Mouse (Mus musculus) stomach, postnatal 0 days (tissue): Measurements from ENCODE around the gene Ptpn7. TPM values are rescaled to one million over a fixed set of nuclear protein-coding genes. Genes with fewer than 3 reads are reported as not detected.
"Not testable (repeated sequence)": the region's sequence is repeated elsewhere in the genome, so short reads cannot be mapped to it uniquely, and the experiment has no call there.

Source experiments
- ATAC-seq: fragments of 200-750 bp; cut with Nextera tagmentation; 2 replicates; pipeline ENCODE4 v1.8.0; 2017; ENCODE audit not compliant: low FRiP score, low TSS enrichment
- DNase-seq: peaks from one replicate; pipeline ENCODE4 v3.0.0-alpha.2; 2016; ENCODE audit warnings: low spot score
- H3K27ac ChIP-seq: fragments of 300-500 bp; sonication (generic); replicated peaks from 2 replicates; pipeline ENCODE4 v1.5.1; 2014; ENCODE audit warnings: mild to moderate bottlenecking, control low read depth
- H3K27me3 ChIP-seq: fragments of 300-500 bp; sonication (generic); 2 replicates; pipeline ENCODE4 v1.6.1; 2014; ENCODE audit warnings: low read length; ENCODE audit not compliant: control insufficient read depth, insufficient read depth
- H3K36me3 ChIP-seq: fragments of 300-500 bp; sonication (generic); 2 replicates; pipeline ENCODE4 v1.6.1; 2014; ENCODE audit warnings: low read length, mixed read lengths; ENCODE audit not compliant: control insufficient read depth, insufficient read depth
- H3K4me1 ChIP-seq: fragments of 300-500 bp; sonication (generic); replicated peaks from 2 replicates; pipeline ENCODE4 v1.6.1; 2014; ENCODE audit warnings: antibody characterized with exemption; ENCODE audit not compliant: control insufficient read depth, insufficient read depth
- H3K4me2 ChIP-seq: fragments of 300-500 bp; sonication (generic); replicated peaks from 2 replicates; pipeline ENCODE4 v1.6.1; 2014; ENCODE audit warnings: low read depth, mild to moderate bottlenecking, control low read depth, moderate library complexity
- H3K4me3 ChIP-seq: fragments of 300-500 bp; sonication (generic); 2 replicates; pipeline ENCODE4 v1.5.1; 2014; ENCODE audit warnings: low read depth, low read length, control low read depth
- H3K9ac ChIP-seq: fragments of 300-500 bp; sonication (generic); 2 replicates; pipeline ENCODE4 v1.6.1; 2014; ENCODE audit warnings: mild to moderate bottlenecking, low read length, control low read depth, mixed read lengths
- H3K9me3 ChIP-seq: fragments of 300-500 bp; sonication (generic); 2 replicates; pipeline ENCODE4 v1.6.1; 2016; ENCODE audit warnings: low read length; ENCODE audit not compliant: control insufficient read depth
- CTCF ChIP-seq: IDR thresholded peaks from 2 replicates; pipeline ENCODE4 v1.5.1; 2016; ENCODE audit warnings: antibody characterized with exemption, low read depth, mild to moderate bottlenecking, moderate library complexity
- EP300 ChIP-seq: optimal IDR thresholded peaks from 2 replicates; pipeline ENCODE3; 2016; ENCODE audit warnings: antibody characterized with exemption
- WGBS: fragments of 180-500 bp; shearing (Covaris S2); extraction: QIAGEN DNeasy Blood & Tissue Kit; methylation state at CpG from one replicate; pipeline ENCODE4 v1.1.7; 2014; 5-methylcytosine and 5-hydroxymethylcytosine counted together
- polyA plus RNA-seq: library from polyadenylated mRNA; unstranded; fragments of >200 nt; fragmentation: Nextera tagmentation; extraction: Ambion mirVana; gene quantifications from 2 replicates; pipeline ENCODE4 v1.2.1, GENCODE M21; 2015

The Ptpn7 gene
- polyA plus RNA-seq, 1 experiment from 2014 or later = 0.32 TPM

DNA sequence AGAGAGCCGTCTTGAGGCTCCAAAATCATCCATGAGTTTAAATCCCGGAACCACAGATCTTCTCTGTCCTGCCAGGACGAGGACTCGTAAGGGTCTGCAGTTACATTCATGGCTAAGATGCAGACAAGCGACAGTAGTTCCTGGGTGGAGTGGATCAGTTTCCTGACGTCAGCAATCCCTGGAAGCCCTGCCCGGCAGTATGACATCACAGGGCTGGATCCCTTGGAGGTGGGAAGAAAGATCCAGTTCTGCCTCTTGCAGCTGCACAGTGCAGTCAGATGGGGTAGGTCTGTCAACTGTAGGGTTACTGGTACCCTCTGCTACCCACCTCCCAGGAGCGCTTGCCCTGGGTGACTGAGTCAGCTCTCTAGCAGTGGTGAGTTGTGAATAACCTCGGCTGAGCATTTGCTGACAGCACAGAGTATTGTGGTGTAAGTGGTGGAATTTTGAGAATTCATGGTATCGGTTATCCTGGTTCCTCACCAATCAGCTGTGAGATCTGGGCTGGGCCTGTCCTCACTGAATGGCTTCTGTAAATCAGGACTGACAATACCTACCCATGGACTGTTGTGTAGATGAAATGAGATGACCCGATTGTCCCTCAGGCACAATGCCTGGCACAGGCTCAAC is 51.6 kb downstream of the Ptpn7 start:
- Histone ChIP-seq H3K27ac (peak overlapping the region; percentile 88), H3K27me3 (no peaks in the 10 kb centered on the region), H3K4me1 (peaks cover 3% of the 10 kb centered on the region; the same call in 1 of the 2 replicates), H3K4me3 (no peak overlapping the region), H3K36me3 (no peaks in the 10 kb centered on the region), H3K9me3 (no peaks in the 10 kb centered on the region), H3K9ac (no peak overlapping the region), H3K4me2 (peak overlapping the region; percentile 14)
- DNase-seq (peak; percentile 77), ATAC-seq (peak; percentile 39)
- TF ChIP-seq EP300 (no peak), CTCF (no peak)
- 42% methylated on average over 11 of the region's 11 CpGs for WGBS

DNA sequence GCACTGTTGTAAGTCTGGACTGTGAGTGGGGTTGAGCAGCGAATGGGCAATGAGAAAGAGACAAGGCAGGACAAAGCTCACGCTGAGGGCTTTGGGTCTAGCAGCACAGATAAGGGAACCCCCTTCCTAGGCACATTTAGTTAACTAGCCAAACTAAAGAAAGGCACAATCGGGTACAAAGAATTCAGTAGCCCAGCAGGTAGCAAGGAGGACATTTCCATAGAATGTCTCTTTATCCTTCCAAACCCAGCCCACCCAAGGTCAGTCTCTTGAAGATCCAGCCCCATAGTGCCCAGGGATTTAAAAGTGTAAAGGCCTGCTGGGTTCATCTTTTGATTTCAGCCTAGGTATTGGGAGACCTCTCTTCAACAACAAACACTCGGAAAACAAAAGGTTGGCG is 53.4 kb downstream of the Ptpn7 start:
- no peak for ATAC-seq
- TF ChIP-seq CTCF = no peak
- no peak for TF ChIP-seq EP300
- Histone ChIP-seq H3K4me3 (no peak overlapping the region), H3K9ac (no peak overlapping the region), H3K4me2 (no peak overlapping the region), H3K36me3 (no peaks in the 10 kb centered on the region), H3K27me3 (no peaks in the 10 kb centered on the region), H3K27ac (no peak overlapping the region), H3K4me1 (peaks cover 3% of the 10 kb centered on the region; the same call in 1 of the 2 replicates), H3K9me3 (no peaks in the 10 kb centered on the region)
- DNase-seq = no peak
- 60% methylated on average over 5 of the region's 5 CpGs for WGBS

DNA sequence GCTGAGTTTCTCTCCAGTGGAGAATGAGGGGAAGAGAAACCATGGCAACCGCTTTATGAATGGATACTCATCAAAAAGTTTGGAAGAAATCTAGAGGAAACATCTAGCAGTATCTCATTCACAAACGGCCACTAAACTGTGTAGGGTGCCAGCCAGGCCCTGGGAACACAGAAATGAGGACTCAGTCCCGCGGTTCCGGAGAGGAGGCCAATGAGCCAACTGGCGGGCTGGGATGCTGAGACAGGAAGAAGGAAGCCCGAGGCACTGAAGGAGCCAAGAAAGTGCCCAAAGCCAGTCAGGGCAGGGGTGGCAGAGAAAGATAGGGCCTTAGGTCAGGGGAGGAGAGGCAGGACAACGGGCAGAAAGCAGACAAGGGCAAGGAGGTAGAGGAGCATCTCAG is 53.9 kb downstream of the Ptpn7 start:
- Histone ChIP-seq H3K27me3 (no peaks in the 10 kb centered on the region), H3K4me1 (peaks cover 3% of the 10 kb centered on the region; the same call in 1 of the 2 replicates), H3K9ac (no peak overlapping the region), H3K4me2 (no peak overlapping the region), H3K4me3 (no peak overlapping the region), H3K36me3 (no peaks in the 10 kb centered on the region), H3K9me3 (no peaks in the 10 kb centered on the region), H3K27ac (no peak overlapping the region)
- 50% methylated on average over 8 of the region's 8 CpGs for WGBS
- no peak for DNase-seq
- TF ChIP-seq CTCF (no peak), EP300 (no peak)
- no peak for ATAC-seq

DNA sequence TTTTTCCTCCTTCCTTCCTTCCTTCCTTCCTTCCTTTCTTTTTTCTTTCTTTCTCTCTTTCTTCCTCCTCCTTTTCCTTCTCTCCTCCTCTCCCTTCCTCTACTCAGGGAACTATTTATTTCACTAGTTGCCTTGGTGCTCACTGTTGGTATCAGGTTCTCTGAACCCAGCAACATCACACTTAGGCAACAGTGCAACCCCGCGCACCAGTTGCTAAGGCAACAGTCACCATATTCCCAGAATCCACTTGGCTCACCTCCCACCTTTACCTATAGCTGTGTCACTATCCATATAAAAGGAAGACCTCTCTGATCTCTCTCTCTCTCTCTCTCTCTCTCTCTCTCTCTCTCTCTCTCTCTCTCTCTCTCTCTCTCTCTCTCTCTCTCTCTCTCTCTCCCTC is 54.5 kb downstream of the Ptpn7 start:
- H3K27ac ChIP-seq, H3K9me3 ChIP-seq, H3K9ac ChIP-seq, H3K27me3 ChIP-seq, ATAC-seq, H3K4me2 ChIP-seq, H3K36me3 ChIP-seq, H3K4me1 ChIP-seq, H3K4me3 ChIP-seq, DNase-seq: not testable (repeated sequence)
- 50% methylated on average over 2 of the region's 2 CpGs for WGBS

DNA sequence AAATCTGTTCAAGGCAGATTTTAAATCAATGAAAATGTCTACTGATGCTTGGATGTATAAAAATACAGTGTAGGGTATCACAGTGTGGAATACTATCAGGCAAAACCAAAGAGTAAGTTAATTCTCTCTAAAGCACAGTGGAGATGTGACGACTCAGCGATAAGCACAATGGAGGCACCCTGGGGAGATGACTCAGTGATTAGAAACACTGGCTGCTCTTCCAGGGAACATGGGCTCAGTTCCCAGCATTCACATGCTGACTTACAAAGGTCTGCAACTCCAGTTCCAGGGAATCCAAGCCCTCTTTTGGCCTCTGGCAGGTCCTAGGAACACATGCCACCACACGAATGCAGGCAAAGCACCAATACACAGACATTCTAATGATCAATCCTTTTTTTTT is 55.7 kb downstream of the Ptpn7 start:
- H3K27ac ChIP-seq = no peak overlapping the region
- WGBS = 35% methylated on average over 3 of the region's 3 CpGs
- H3K27me3 ChIP-seq = no peaks in the 10 kb centered on the region
- no peak overlapping the region for H3K4me2 ChIP-seq
- no peaks in the 10 kb centered on the region; the same call in 1 of the 2 replicates for H3K4me1 ChIP-seq
- ATAC-seq = no peak
- H3K9me3 ChIP-seq = no peaks in the 10 kb centered on the region
- no peak overlapping the region for H3K4me3 ChIP-seq
- no peaks in the 10 kb centered on the region for H3K36me3 ChIP-seq
- TF ChIP-seq CTCF = no peak
- TF ChIP-seq EP300 = no peak
- no peak for DNase-seq
- no peak overlapping the region for H3K9ac ChIP-seq

DNA sequence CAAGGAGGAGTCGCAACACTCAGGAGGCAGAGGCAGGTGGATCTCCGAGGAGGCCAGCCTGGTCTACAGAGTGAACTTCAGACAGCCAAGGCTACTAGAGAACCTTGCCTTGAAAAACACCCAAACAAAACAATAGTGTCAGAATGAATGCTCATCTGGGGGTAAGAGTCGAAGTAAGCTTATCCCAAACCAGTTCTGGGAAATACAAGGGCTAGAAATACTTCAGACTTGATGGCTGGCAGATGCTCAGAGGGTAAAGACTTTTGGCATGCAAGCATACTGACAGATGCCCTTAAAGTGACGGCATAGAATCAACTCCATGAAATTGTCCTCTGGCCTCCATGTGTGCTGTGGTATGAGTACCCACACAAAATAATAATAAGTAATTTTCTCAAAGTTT is 56.7 kb downstream of the Ptpn7 start:
- DNase-seq (no peak), ATAC-seq (no peak)
- H3K27me3 ChIP-seq = no peaks in the 10 kb centered on the region
- no peaks in the 10 kb centered on the region for H3K4me1 ChIP-seq
- no peaks in the 10 kb centered on the region for H3K9me3 ChIP-seq
- H3K27ac ChIP-seq = no peak overlapping the region
- no peak overlapping the region for H3K4me2 ChIP-seq
- 89% methylated on average over 4 of the region's 4 CpGs for WGBS
- no peak overlapping the region for H3K4me3 ChIP-seq
- no peak overlapping the region for H3K9ac ChIP-seq
- H3K36me3 ChIP-seq = no peaks in the 10 kb centered on the region
- no peak for TF ChIP-seq EP300
- no peak for TF ChIP-seq CTCF

DNA sequence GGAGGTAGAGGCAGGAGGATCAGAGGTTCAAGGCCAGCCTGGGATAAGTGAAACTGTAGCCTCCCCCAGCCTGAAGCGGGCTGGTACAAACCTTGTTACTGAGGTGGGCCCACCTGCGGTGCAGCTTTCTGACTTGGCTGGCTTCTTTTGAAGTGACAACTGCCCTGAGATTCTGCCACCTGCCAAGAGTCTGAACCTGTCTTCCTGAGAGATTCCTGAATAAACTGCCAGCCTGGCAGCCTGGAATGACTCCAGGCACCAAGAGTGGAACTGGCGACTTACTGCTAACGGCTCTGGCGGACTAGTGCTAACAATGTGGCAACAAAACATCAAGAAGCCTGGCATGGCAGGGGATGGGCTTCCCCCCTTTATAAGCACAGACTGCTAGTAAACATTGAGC is 61.8 kb downstream of the Ptpn7 start:
- H3K27me3 ChIP-seq, H3K4me3 ChIP-seq, H3K9me3 ChIP-seq, ATAC-seq, H3K36me3 ChIP-seq, H3K4me2 ChIP-seq, DNase-seq, H3K4me1 ChIP-seq, H3K9ac ChIP-seq: not testable (repeated sequence)
- 71% methylated on average over 5 of the region's 5 CpGs for WGBS
- H3K27ac ChIP-seq = 0 out of 2 replicates have a peak overlapping the region, but pooled peaks have one; percentile 24
